Mouse (Mus musculus): ENCODE data around the gene Rab10.
A peak's percentile ranks its signal among the peaks of the same experiment; 100 is the strongest.
"Not testable (repeated sequence)": the region's sequence is repeated elsewhere in the genome, so short reads cannot be mapped to it uniquely, and the experiment has no call there.

Gene Rab10

GRCm38 (mm10) chr12:3297622-3298021, 12.1 kb downstream of the Rab10 start:
- not testable (repeated sequence) for DNase-seq (ENCODE audit: extremely low read depth, low read depth)

DNA sequence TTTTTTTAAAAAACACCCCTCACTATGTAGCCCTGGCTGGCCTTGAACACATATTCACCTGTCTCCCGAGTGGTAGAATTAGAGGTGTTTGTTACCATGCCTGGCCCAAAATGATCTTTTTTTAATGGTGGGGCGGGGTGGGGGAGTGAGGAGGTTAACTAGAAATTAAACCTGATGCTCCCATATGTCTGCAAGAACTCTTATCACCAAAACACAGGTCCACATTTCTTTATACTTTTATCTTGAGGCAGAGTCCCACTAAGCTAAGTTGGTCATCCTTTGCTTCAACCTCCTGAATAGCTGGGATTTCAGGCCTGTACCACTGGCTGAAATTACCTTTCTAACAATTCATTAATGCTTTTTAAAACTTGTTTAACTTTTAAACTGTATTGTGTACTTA, 13.7 kb downstream of the Rab10 start:
- DNase-seq (ENCODE audit: extremely low read depth, low read depth) = no peak

GRCm38 (mm10) chr12:3291849-3292248, 17.9 kb downstream of the Rab10 start:
- no peak for DNase-seq (ENCODE audit: extremely low read depth, low read depth)

DNA sequence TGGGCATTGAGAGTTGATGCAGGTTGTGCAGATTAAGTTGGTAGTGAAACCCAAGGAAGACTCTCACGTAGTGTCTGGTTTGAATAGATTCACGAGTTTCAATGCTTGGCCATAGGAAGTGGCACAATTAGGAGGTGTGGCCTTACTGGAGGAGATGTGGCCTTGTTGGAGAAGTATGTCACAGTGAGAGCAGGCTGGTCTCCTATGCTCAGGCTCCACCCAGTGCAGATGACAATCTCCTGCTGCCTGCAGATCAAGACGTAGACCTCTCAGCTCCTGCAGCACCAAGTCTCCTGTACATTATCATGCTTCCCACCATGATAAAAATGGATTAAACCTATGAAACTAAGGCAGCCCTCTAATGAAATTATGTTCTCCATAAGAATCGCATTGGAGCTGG, 18.7 kb downstream of the Rab10 start:
- no peak for DNase-seq (ENCODE audit: extremely low read depth, low read depth)

DNA sequence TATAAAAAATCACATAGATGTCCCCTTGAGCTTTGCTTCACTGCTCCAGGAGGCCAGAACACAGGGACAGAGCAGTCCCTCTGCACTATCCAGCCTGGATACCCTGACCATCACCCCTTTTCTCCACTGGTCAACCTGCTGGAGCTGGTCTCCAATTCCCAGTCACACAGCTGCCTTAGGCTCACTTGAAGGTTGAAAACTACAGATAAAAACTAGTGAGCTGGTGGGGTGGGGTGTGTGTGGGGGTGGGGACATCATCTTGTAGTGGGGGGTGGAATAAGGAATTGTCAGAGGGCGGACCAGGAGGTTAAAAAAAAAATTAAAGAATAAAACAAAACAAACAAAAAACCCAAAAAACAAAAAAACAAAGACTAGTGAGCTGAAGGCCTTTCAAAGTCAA, 21.3 kb downstream of the Rab10 start:
- DNase-seq (ENCODE audit: extremely low read depth, low read depth) = no peak

GRCm38 (mm10) chr12:3285919-3286318, 23.9 kb downstream of the Rab10 start:
- DNase-seq (ENCODE audit: extremely low read depth, low read depth) = no peak

GRCm38 (mm10) chr12:3285377-3285776, 24.4 kb downstream of the Rab10 start:
- peak; percentile 63 for DNase-seq (ENCODE audit: extremely low read depth, low read depth)

DNA sequence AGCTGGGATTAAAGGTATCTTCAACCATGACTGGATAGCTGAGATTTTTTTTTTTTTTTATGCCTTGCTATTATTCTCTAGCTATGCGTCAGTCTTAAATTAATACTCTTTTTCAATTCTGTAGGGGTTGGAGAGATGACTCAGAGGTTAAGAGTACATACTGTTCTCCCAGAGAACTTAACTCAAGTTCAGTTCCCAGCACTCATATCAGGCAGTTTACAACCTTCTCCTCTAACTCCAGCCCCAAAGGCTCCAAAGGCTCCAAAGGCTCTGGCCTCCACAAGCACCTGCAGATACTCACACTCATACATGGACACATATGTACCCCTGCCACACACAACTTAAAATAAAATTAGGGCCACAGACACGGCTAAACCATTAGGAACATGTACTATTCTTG, 25.3 kb downstream of the Rab10 start:
- DNase-seq (ENCODE audit: extremely low read depth, low read depth) = no peak

DNA sequence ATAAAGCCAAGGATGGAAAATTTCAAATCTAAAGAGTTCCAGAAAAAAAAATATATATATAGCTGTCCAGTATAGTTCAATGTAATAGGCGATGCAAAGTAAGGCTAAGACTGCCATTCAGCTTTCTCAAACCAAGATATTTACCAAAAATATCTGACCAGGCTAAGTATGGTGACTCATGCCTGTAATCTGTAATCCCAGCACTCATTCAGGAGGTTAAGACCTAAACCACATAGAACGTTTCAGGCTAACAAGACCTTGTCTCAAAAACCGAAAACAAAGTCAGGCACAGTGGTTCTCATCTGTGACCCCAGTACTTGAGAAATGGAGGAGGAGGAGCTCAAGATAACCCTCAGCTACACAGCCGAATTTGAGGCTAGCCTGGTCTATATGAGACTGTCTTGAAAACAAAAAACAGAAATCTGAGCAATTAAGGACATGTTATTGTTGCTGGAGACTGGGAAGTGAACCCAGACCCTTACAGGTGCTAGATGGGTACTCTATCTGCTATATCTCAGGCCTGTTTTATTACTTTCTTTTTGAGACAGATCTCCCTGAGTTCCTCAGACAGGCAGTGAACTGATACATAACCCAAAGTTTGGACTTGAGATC, 25.8 kb downstream of the Rab10 start:
- no peak for DNase-seq (ENCODE audit: extremely low read depth, low read depth)

GRCm38 (mm10) chr12:3282954-3283353, 26.8 kb downstream of the Rab10 start:
- no peak for DNase-seq (ENCODE audit: extremely low read depth, low read depth)

GRCm38 (mm10) chr12:3282520-3282919, 27.2 kb downstream of the Rab10 start:
- DNase-seq (ENCODE audit: extremely low read depth, low read depth) = no peak

DNA sequence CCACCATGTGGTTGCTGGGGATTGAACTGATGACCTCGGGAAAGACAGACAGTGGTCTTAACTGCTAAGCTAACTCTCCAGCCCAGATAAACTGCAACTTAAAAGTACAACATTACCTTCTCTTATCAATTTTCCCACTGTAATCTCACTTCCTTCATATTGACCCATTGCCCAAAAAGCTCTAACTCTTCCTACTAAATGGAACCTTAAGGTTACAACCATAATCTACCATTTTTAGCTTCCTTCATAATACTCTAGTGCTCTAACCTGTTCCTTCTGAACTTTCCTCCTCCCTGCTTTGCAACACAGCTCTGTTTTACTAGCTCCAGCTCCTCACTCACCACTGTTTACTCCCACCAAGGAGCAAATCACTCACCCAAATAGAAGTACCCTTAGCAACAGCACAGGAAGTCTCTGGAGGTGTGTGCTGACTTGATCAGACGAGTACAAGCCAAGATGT, 30.9 kb downstream of the Rab10 start:
- DNase-seq (ENCODE audit: extremely low read depth, low read depth) = no peak

DNA sequence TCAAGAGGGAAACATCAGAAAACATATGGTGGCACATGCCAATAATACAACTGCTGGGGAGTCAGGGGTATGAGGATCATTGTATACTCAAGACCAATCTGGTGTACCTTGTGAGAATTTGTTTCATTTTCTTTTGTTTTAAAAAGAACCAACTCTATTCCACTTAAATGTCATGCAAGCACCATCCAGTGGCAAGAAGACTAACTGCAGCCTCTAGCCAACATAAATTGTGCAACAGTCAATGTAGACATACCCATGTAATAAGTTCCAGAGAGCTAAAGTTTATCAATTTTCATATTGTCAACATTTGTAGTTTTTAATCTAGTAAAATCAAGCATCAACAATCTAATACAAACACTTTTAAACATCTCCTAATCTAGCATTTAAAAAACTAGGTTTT, 39.0 kb downstream of the Rab10 start:
- no peak for DNase-seq (ENCODE audit: extremely low read depth, low read depth)

DNA sequence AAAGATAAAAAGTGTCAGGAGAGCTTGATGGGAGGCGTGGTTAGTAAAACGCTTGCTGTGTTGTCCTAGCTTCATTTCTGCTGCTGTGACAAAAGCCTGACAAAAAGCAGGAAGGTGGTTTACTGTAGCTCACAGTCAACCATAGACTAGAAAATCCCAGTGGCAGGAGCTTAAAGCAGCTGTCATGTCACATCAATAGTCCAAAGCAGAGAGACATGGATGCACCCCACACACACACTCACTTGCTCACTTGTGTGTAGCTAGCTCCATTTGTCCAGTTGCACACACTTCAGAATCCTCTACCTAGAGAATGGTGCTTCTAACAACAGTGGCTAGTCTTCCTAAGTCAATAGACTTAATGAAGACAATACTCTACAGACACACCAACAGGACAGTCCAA, 42.4 kb downstream of the Rab10 start:
- no peak for DNase-seq (ENCODE audit: extremely low read depth, low read depth)

DNA sequence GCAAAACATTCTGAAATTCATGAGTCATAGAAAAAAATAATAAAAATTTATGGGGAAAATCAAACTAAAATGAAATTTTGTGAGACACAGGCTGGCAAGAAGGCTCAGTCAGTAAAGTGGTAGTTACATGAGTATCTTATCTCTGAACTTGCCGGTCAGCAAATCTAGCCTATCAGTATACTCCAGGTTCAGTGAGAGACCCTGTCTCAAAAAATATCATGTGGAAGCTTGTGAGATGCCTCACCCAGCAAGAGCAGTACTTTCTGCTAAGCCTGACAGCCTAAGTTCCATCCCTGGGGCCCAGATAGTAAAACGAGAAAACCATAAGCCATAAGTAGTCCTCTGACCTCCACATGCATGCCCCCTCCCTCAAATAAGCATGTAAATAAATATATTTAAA, 44.6 kb downstream of the Rab10 start:
- DNase-seq (ENCODE audit: extremely low read depth, low read depth) = no peak

GRCm38 (mm10) chr12:3264449-3264848, 45.3 kb downstream of the Rab10 start:
- DNase-seq (ENCODE audit: extremely low read depth, low read depth) = no peak

DNA sequence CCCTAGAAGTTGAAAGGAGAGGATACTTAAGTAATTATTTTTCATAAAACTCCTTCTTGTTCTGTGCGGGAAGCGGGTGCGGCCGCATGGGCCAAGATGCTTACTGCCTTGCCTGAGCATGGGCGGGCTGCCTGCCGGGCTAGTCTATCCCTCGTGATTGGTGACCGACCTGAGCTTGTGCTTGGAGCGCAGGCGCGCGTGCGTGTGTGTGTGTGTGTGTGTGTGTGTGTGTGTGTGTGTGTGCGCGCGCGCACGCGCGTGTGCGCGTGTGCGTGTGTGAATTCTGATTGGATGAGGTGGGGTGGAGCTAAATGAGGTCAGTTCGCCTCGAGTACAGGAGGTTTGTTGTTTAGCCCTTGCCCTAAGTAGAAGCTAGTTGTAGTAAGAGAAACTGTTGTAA, 48.2 kb downstream of the Rab10 start:
- no peak for DNase-seq (ENCODE audit: extremely low read depth, low read depth)

DNA sequence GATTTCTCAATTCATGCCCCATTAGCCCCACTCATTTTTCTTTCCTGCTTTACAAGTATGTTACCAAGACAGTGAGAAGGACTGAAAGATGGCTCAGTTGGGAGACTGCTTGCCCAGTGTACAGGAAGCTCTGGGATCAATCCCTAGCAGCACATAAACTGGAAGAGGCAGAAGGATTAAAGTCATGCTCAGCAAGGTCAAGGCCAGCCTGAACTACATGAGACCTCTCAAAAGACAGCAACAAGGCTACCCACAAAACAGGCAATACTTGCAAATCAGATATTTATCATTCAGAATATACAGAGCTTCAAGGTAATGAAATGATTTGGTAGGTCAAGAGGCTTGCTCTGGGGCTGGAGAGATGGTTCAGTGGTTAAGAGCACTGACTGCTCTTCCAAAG, 53.8 kb downstream of the Rab10 start:
- DNase-seq (ENCODE audit: extremely low read depth, low read depth) = no peak

DNA sequence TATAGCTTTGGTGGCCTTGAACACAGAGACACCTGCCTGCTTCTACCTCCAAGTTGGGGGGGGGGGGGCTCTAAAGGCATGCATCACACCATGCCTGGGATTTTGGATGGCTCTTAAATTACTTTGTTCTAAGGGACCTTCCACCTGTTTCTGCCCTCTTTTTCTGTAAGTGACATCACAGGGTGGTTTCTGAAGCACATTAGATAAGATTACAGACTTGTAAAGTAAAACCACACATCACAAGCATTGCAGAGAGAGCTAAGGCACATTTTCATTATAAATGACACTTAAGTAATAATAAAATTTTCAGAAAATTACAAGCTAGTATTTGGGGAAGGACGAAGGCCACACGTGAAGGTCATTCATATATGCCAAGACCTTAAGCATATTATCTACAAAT, 54.3 kb downstream of the Rab10 start:
- DNase-seq (ENCODE audit: extremely low read depth, low read depth) = no peak

GRCm38 (mm10) chr12:3253591-3253990, 56.2 kb downstream of the Rab10 start:
- no peak for DNase-seq (ENCODE audit: extremely low read depth, low read depth)

DNA sequence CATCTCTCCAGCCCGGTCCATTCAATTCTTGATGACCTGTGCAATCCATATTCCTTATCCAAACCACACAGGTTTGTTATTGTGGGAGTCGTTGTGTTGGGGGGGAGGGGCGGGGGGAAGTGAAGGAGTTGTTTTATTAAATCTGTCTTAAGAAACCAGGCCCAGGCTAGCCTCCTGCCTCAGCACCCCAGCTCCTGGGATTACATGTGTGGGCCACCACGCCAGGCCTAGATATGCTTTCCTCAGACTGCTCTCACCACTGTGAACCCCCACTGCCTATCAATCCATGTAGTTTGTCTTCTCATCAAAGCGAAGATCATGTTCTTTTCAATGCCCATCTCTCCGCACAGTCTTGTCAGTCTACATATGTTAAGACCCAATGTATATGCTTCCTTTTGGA, 63.7 kb downstream of the Rab10 start:
- DNase-seq (ENCODE audit: extremely low read depth, low read depth) = no peak

- no peak for DNase-seq (ENCODE audit: extremely low read depth, low read depth)
Measured at GRCm38 (mm10) chr12:3239544-3239943, 70.2 kb downstream of the Rab10 start.

GRCm38 (mm10) chr12:3238361-3239051, 71.3 kb downstream of the Rab10 start:
- no peak for DNase-seq (ENCODE audit: extremely low read depth, low read depth)

Measured in MEL-GATA-1-ER (cell line).